In genomic region chr10:61811987-61812386, GRCm38 (mm10) we compare ENCODE assay signal across 21 mouse cellular contexts. TPM values are rescaled to one million over a fixed set of nuclear protein-coding genes. Genes with fewer than 3 reads are reported as not detected.
A peak's percentile ranks its signal among the peaks of the same experiment; 100 is the strongest.
DNase-seq lines count a peak whose midpoint lies in the region; ATAC-seq and TF ChIP-seq lines count a peak whose summit lies in the region.
"Had no signal": no experiment of that assay in that cellular context is flagged by ENCODE, and none has a peak within 500 bp of the region (broad histone marks: within the 10 kb centered on the region; RNA-seq: fewer than 3 reads in every experiment).

No protein-coding gene starts in this region.

- TF ChIP-seq POLR2A in embryonic fibroblast, embryonic 13.5 days (IDR thresholded peaks at IDR 0.05; ENCODE audit: low read depth, low read length), result no peak

- TF ChIP-seq CTCF in embryonic fibroblast, embryonic 13.5 days (IDR thresholded peaks at IDR 0.05; ENCODE audit: borderline replicate concordance, insufficient read depth, low read length), result no peak

- peak overlapping the region; percentile 29 for H3K27ac ChIP-seq in embryonic fibroblast, embryonic 13.5 days (ENCODE audit: insufficient read depth, low read length)
- peak overlapping the region; percentile 81 for H3K27ac ChIP-seq in limb, embryonic 13.5 days
- H3K27ac ChIP-seq: heart, embryonic 15.5 days had no signal

- H3K27me3 ChIP-seq in limb, embryonic 13.5 days, result no peaks in the 10 kb centered on the region
- H3K27me3 ChIP-seq: heart, embryonic 15.5 days had no signal

- no peaks in the 10 kb centered on the region for H3K4me1 ChIP-seq in embryonic fibroblast, embryonic 13.5 days (ENCODE audit: control insufficient read depth, insufficient read depth, low read length)
- peaks cover 7% of the 10 kb centered on the region for H3K4me1 ChIP-seq in limb, embryonic 13.5 days
- H3K4me1 ChIP-seq: heart, embryonic 15.5 days; megakaryocyte, embryonic 14.5 days had no signal

- H3K4me3 ChIP-seq in embryonic fibroblast, embryonic 13.5 days (ENCODE audit: insufficient read depth, low read length), result no peak overlapping the region
- no peak overlapping the region for H3K4me3 ChIP-seq in limb, embryonic 13.5 days
- H3K4me3 ChIP-seq: heart, embryonic 15.5 days; megakaryocyte, embryonic 14.5 days had no signal

- H3K36me3 ChIP-seq in limb, embryonic 13.5 days, result no peaks in the 10 kb centered on the region
- H3K36me3 ChIP-seq: heart, embryonic 15.5 days had no signal

- no peak overlapping the region for H3K9ac ChIP-seq in limb, embryonic 13.5 days
- H3K9ac ChIP-seq: heart, embryonic 15.5 days; liver, postnatal 0 days had no signal

- no peaks in the 10 kb centered on the region for H3K9me3 ChIP-seq in limb, embryonic 13.5 days
- H3K9me3 ChIP-seq: heart, embryonic 15.5 days had no signal

- ATAC-seq in limb, embryonic 13.5 days (ENCODE audit: low FRiP score, low read depth), result peak; percentile 66
- ATAC-seq: CD4-positive, CD25-positive, alpha-beta regulatory T cell, adult 4 months; forebrain, embryonic 14.5 days; liver, postnatal 0 days had no signal

- intact Hi-C loops in left cerebral cortex, postnatal 14 days (cut with DNase I), result no loop called here

- H3K4me2 ChIP-seq in limb, embryonic 13.5 days (replicated peaks), result no peak overlapping the region
- H3K4me2 ChIP-seq: heart, embryonic 15.5 days had no signal

- WGBS in limb, embryonic 13.5 days, result 26% methylated on average over 5 of the region's 5 CpGs

- DNase-seq in embryo, embryonic 10.5 days (ENCODE audit: low spot score), result peak; percentile 48
- no peak for DNase-seq in embryo, embryonic 10 days (ENCODE audit: low spot score)
- DNase-seq in NIH3T3 (ENCODE audit: low read depth), result peak; percentile 84
- DNase-seq in spleen, postnatal 4 days (ENCODE audit: low spot score in 2 of 2), result no peak
- DNase-seq in gastrocnemius, postnatal 4 days (ENCODE audit: low spot score in 2 of 2), result no peak
- DNase-seq in left cerebral cortex, postnatal 14 days (ENCODE audit: low spot score in 2 of 2), result no peak
- DNase-seq: adrenal gland, postnatal 14 days; cerebellum, postnatal 10 days; gastrocnemius, postnatal 25 days; kidney, adult 18-20 months; kidney, postnatal 10 days; liver, postnatal 0 days; lung, postnatal 14 days; retina, postnatal 1 day; thymus, postnatal 25 days had no signal

RNA-seq across cellular contexts. Expression of gene H2afy2, which starts 28.0 kb away (rescaled TPM):
- 27.4 and 41.2 TPM in 2 replicates for polyA plus RNA-seq in embryonic fibroblast, embryonic 13.5 days (2011; ENCODE audit: insufficient read length, low read depth, missing spikeins)
- polyA plus RNA-seq in limb, embryonic 13.5 days (2015; fragmentation: Nextera tagmentation; extraction: Ambion mirVana), result 266 and 267 TPM in 2 replicates
- 10 to 100 TPM; 14.3 to 14.6 TPM for total RNA-seq in gastrocnemius, postnatal 4 days (2021)
- 10 to 100 TPM; 36.6 to 40.4 TPM for total RNA-seq in left cerebral cortex, postnatal 14 days (2021)
- polyA plus RNA-seq: CD4-positive, CD25-positive, alpha-beta regulatory T cell, adult 4 months had no signal

Comparison
In these comparisons a context has a peak if more than half of its experiments do, and no peak if none do; other contexts are left out.
1. DNase-seq: peak in embryo, embryonic 10.5 days (single experiment) and NIH3T3 (single experiment); none in embryo, embryonic 10 days (single experiment), spleen, postnatal 4 days (0 of 2), gastrocnemius, postnatal 4 days (0 of 2) and left cerebral cortex, postnatal 14 days (0 of 2).